Mouse (Mus musculus): ENCODE results near the gene Trpc1. TPM values are rescaled to one million over a fixed set of nuclear protein-coding genes. Genes with fewer than 3 reads are reported as not detected.

Trpc1 gene
- total RNA-seq (2021) = 10 to 100 TPM; 39.5 to 42.4 TPM
- long read RNA-seq, full-length matches to known transcripts = 48 of 56 reads
- long read RNA-seq, partial matches to known transcripts = 2 of 56 reads
- long read RNA-seq, other reads (novel, unspliced or antisense) = 6 of 56 reads

GRCm38 (mm10) chr9:95750037-95750511 lies at the start of gene Trpc1:
Gene Trpc1 (minus strand): TSS chr9:95750375.
- DNase-seq (ENCODE audit: low spot score in 2 of 2) = peak; percentile 80 to 87

- no peak for DNase-seq (ENCODE audit: low spot score in 2 of 2)
These were observed 46.1 kb upstream of the Trpc1 start for GRCm38 (mm10) chr9:95796323-95796722.

GRCm38 (mm10) chr9:95795844-95796243 lies 45.7 kb upstream of the Trpc1 start:
- no peak for DNase-seq (ENCODE audit: low spot score in 2 of 2)

- DNase-seq (ENCODE audit: low spot score in 2 of 2) = no peak
These were observed 45.1 kb upstream of the Trpc1 start for GRCm38 (mm10) chr9:95795077-95795784.

- DNase-seq (ENCODE audit: low spot score in 2 of 2) = no peak
These were observed 44.0 kb upstream of the Trpc1 start for GRCm38 (mm10) chr9:95793986-95794744.

- DNase-seq (ENCODE audit: low spot score in 2 of 2) = peak in 1 of 2 experiments; percentile 20
These were observed 34.8 kb upstream of the Trpc1 start for GRCm38 (mm10) chr9:95784888-95785511.

- DNase-seq (ENCODE audit: low spot score in 2 of 2) = peak in 1 of 2 experiments; percentile 37
These were observed 33.6 kb upstream of the Trpc1 start for GRCm38 (mm10) chr9:95783646-95784293.

GRCm38 (mm10) chr9:95771671-95772070 lies 21.5 kb upstream of the Trpc1 start:
- peak; percentile 15 to 56 for DNase-seq (ENCODE audit: low spot score in 2 of 2)

GRCm38 (mm10) chr9:95763218-95763617 lies 13.0 kb upstream of the Trpc1 start:
- DNase-seq (ENCODE audit: low spot score in 2 of 2) = no peak

- DNase-seq (ENCODE audit: low spot score in 2 of 2) = no peak
These were observed 12.1 kb upstream of the Trpc1 start for GRCm38 (mm10) chr9:95762228-95762627.

GRCm38 (mm10) chr9:95761381-95761780 lies 11.2 kb upstream of the Trpc1 start:
- no peak for DNase-seq (ENCODE audit: low spot score in 2 of 2)

GRCm38 (mm10) chr9:95750746-95751145 lies 571 bp upstream of the Trpc1 start:
- no peak for DNase-seq (ENCODE audit: low spot score in 2 of 2)

- DNase-seq (ENCODE audit: low spot score in 2 of 2) = peak; percentile 18 to 20
These were observed 680 bp downstream of the Trpc1 start for GRCm38 (mm10) chr9:95749461-95749928.

GRCm38 (mm10) chr9:95747298-95747697 lies 2.9 kb downstream of the Trpc1 start:
- DNase-seq (ENCODE audit: low spot score in 2 of 2) = no peak

- no peak for DNase-seq (ENCODE audit: low spot score in 2 of 2)
These were observed 5.1 kb downstream of the Trpc1 start for GRCm38 (mm10) chr9:95744845-95745613.

- no peak for DNase-seq (ENCODE audit: low spot score in 2 of 2)
These were observed 13.9 kb downstream of the Trpc1 start for GRCm38 (mm10) chr9:95736238-95736637.

- DNase-seq (ENCODE audit: low spot score in 2 of 2) = no peak
These were observed 37.6 kb downstream of the Trpc1 start for GRCm38 (mm10) chr9:95712574-95712973.

GRCm38 (mm10) chr9:95708943-95709342 lies 41.2 kb downstream of the Trpc1 start:
- no peak for DNase-seq (ENCODE audit: low spot score in 2 of 2)

- no peak for DNase-seq (ENCODE audit: low spot score in 2 of 2)
These were observed 44.8 kb downstream of the Trpc1 start for GRCm38 (mm10) chr9:95705371-95705770.

GRCm38 (mm10) chr9:95704078-95704477 lies 46.1 kb downstream of the Trpc1 start:
- DNase-seq (ENCODE audit: low spot score in 2 of 2) = peak in 1 of 2 experiments; percentile 14
